Mouse (Mus musculus): ENCODE measurements around the gene Fam110c.
"Not testable (repeated sequence)": the region's sequence is repeated elsewhere in the genome, so short reads cannot be mapped to it uniquely, and the experiment has no call there.

DNA sequence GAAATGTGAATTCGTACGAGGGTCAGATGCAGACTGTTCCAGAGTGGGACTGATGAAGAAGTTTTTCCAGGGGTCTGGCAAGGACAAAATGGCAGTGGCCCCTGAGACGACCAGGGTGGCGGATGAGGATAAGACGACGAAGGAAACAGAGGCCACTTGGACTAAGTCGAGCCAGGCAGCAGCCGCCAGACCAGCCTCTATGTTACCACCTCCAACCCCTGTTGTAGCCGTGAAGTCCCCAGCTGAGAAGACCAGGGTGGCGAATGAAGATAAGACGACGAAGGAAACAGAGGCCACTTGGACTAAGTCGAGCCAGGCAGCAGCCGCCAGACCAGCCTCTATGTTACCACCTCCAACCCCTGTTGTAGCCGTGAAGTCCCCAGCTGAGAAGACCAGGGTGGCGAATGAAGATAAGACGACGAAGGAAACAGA lies 710 bp downstream of the Fam110c start:
- not testable (repeated sequence) for TF ChIP-seq CTCF (IDR thresholded peaks at IDR 0.05; ENCODE audit: borderline replicate concordance, insufficient read depth, low read length); POLR2A (IDR thresholded peaks at IDR 0.05; ENCODE audit: low read depth, low read length)
